Mouse (Mus musculus): ENCODE results near the gene Rusc1. TPM values are rescaled to one million over a fixed set of nuclear protein-coding genes. Genes with fewer than 3 reads are reported as not detected.

Rusc1 gene
- polyA plus RNA-seq (2014; fragmentation: Nextera tagmentation; extraction: Ambion mirVana): 11.2 and 13.9 TPM in 2 replicates

DNA sequence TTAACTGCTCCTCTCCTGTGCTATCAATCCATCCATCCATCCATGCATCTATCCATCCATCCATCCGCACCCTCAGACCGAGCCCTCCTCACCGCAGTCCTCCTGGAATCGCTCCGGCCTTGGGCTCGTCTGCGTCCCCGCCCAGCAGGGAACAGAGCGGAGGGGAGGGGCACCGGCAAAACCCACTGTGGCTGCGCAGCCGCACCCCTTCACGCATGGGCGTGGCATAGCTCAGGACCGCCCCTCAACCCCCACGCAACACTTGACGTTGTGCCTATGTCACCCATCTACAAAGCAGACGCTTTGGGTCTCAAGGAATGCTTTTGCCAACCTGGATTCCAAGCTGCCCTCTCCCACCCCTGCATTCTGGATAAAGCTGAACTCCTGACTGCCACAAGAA lies at the start of gene Rusc1:
Gene Rusc1, minus strand, starts transcription at position 137 of the 400 bp plus-strand sequence.
- ATAC-seq (ENCODE audit: insufficient read depth): peak; percentile 49

DNA sequence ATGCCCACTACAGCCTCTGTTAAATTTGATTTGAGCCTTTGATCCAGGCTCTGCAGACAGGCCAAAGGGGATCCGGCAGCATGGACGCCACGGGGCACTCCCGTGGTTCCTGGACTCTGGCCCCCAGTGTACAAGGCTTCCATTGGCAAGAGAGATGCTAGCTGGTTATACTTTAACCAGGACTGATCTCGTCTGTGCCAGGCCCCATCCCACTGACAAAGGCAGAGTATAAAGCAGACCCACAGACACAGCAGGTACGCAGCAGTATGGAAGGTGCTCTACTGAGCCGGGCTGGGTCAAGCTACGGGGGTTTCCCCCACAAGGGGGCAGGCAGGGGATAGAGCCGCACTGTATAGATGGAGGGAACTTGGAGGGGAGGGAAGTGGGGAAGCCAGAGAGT lies 43.3 kb upstream of the Rusc1 start:
- WGBS: 38% methylated on average over 9 of the region's 9 CpGs
- Histone ChIP-seq H3K4me3 (ENCODE audit: low read depth, low read length) (peak overlapping the region; percentile 14; the same call in 1 of the 2 replicates), H3K36me3 (ENCODE audit: insufficient read depth) (no peaks in the 10 kb centered on the region), H3K9ac (no peak overlapping the region), H3K27me3 (ENCODE audit: insufficient read depth, low read length) (no peaks in the 10 kb centered on the region), H3K27ac (ENCODE audit: low read depth) (no peak overlapping the region), H3K4me2 (no peak overlapping the region), H3K9me3 (ENCODE audit: low read depth, low read length) (no peaks in the 10 kb centered on the region), H3K4me1 (ENCODE audit: insufficient read depth) (no peaks in the 10 kb centered on the region; the same call in 1 of the 2 replicates)
- peak; percentile 23 for DNase-seq
- peak; percentile 58; the same call in 1 of the 2 replicates for ATAC-seq (ENCODE audit: insufficient read depth)
- peak; percentile 44 for TF ChIP-seq CTCF (IDR thresholded peaks at IDR 0.05; ENCODE audit: low read depth)

More for the DNA sequence above, at the start of gene Rusc1:
- Histone ChIP-seq H3K9me3 (ENCODE audit: low read depth, low read length) (no peaks in the 10 kb centered on the region), H3K27me3 (ENCODE audit: insufficient read depth, low read length) (peaks cover 23% of the 10 kb centered on the region), H3K27ac (ENCODE audit: low read depth) (no peak within 1 kb of the TSS), H3K9ac (peak within 1 kb of the TSS; percentile 30; the same call in 1 of the 2 replicates), H3K4me2 (peak within 1 kb of the TSS; percentile 100), H3K36me3 (ENCODE audit: insufficient read depth) (peaks cover 43% of the 10 kb centered on the region), H3K4me1 (ENCODE audit: insufficient read depth) (peaks cover 8% of the 10 kb centered on the region; the same call in 1 of the 2 replicates), H3K4me3 (ENCODE audit: low read depth, low read length) (peak within 1 kb of the TSS; percentile 67)
- peak; percentile 91 for DNase-seq
- no peak for TF ChIP-seq CTCF (IDR thresholded peaks at IDR 0.05; ENCODE audit: low read depth)
- 3% methylated on average over 18 of the region's 18 CpGs for WGBS

DNA sequence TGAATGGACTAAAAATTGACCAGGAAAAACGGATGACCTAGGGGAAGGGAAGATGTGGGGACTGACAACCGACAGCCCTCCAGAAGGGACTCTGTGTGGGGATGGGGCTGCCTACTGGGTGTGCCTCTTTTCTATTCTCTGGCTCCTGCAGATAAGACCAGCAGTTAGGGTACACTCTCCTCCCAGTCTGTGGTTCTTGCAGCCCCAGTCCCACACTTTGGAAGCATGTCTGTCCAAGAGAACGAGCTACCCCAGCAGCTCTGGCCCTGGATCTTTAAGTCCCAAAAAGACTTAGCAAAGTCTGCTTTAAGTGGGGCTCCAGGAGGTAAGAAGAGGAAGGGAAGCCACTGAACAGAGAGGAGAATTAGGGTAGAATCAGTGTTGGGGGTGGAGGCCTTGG lies 42.8 kb upstream of the Rusc1 start, which contains the start of gene Pklr:
Gene Pklr, plus strand, starts transcription at position 185 of the 400 bp plus-strand sequence.
- Histone ChIP-seq H3K4me3 (ENCODE audit: low read depth, low read length) (peak within 1 kb of the TSS; percentile 14; the same call in 1 of the 2 replicates), H3K27me3 (ENCODE audit: insufficient read depth, low read length) (no peaks in the 10 kb centered on the region), H3K4me1 (ENCODE audit: insufficient read depth) (no peaks in the 10 kb centered on the region; the same call in 1 of the 2 replicates), H3K9ac (no peak within 1 kb of the TSS), H3K9me3 (ENCODE audit: low read depth, low read length) (no peaks in the 10 kb centered on the region), H3K4me2 (no peak within 1 kb of the TSS), H3K36me3 (ENCODE audit: insufficient read depth) (no peaks in the 10 kb centered on the region), H3K27ac (ENCODE audit: low read depth) (no peak within 1 kb of the TSS)
- 53% methylated on average over 3 of the region's 3 CpGs for WGBS
- TF ChIP-seq CTCF (IDR thresholded peaks at IDR 0.05; ENCODE audit: low read depth): no peak
- DNase-seq (no peak), ATAC-seq (ENCODE audit: insufficient read depth) (no peak)

DNA sequence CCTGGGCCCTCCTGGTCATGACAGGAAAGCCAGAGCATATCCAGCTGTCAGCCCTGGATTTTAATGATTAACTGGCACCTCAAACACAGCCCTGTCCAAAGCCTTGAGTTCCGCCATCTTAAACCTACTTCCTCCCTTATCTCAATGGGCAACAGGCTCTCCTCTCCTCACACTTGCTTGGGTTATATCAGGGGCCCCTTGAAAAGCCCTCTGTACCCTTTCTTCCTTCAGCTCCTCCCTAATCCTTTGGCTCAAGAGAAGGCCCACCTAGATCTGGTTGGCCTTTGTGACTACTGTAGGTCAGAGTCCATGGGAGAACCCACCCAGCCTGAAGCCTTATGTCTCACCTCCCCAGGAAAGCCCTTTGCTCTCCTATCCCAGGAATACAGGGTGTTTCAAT lies 40.6 kb upstream of the Rusc1 start:
- Histone ChIP-seq H3K4me2 (no peak overlapping the region), H3K9me3 (ENCODE audit: low read depth, low read length) (no peaks in the 10 kb centered on the region), H3K9ac (no peak overlapping the region), H3K4me1 (ENCODE audit: insufficient read depth) (no peaks in the 10 kb centered on the region; the same call in 1 of the 2 replicates), H3K4me3 (ENCODE audit: low read depth, low read length) (no peak overlapping the region), H3K36me3 (ENCODE audit: insufficient read depth) (no peaks in the 10 kb centered on the region), H3K27ac (ENCODE audit: low read depth) (no peak overlapping the region), H3K27me3 (ENCODE audit: insufficient read depth, low read length) (no peaks in the 10 kb centered on the region)
- no peak for TF ChIP-seq CTCF (IDR thresholded peaks at IDR 0.05; ENCODE audit: low read depth)
- DNase-seq: no peak
- WGBS: 65% methylated on average over 1 of the region's 1 CpGs
- ATAC-seq (ENCODE audit: insufficient read depth): no peak

DNA sequence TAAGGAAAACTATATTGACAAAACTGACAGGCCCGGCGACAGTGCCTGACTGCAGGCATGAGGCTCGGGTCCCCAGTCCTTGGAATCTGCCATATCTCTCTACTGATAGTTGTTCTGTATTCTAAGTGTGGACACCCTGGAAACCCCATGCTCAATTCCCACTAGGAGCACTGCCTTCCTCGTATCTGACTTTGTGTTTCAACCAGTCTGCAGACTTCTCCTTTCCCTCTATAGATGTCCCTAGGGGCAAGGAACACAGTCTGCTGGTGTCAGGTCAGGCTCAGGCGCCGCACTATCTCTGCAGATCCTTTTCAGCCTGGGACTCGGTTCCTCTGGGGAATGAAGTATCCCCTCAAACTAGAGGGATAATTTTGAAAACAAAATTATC lies 39.9 kb upstream of the Rusc1 start:
- no peaks in the 10 kb centered on the region for H3K36me3 ChIP-seq (ENCODE audit: insufficient read depth)
- H3K9me3 ChIP-seq (ENCODE audit: low read depth, low read length): no peaks in the 10 kb centered on the region
- DNase-seq (no peak), ATAC-seq (ENCODE audit: insufficient read depth) (no peak)
- 66% methylated on average over 7 of the region's 7 CpGs for WGBS
- H3K9ac ChIP-seq: no peak overlapping the region
- no peak overlapping the region for H3K4me3 ChIP-seq (ENCODE audit: low read depth, low read length)
- peak overlapping the region; percentile 66; the same call in 1 of the 2 replicates for H3K4me2 ChIP-seq
- no peaks in the 10 kb centered on the region for H3K27me3 ChIP-seq (ENCODE audit: insufficient read depth, low read length)
- H3K4me1 ChIP-seq (ENCODE audit: insufficient read depth): no peaks in the 10 kb centered on the region; the same call in 1 of the 2 replicates
- H3K27ac ChIP-seq (ENCODE audit: low read depth): no peak overlapping the region
- TF ChIP-seq CTCF (IDR thresholded peaks at IDR 0.05; ENCODE audit: low read depth): no peak

DNA sequence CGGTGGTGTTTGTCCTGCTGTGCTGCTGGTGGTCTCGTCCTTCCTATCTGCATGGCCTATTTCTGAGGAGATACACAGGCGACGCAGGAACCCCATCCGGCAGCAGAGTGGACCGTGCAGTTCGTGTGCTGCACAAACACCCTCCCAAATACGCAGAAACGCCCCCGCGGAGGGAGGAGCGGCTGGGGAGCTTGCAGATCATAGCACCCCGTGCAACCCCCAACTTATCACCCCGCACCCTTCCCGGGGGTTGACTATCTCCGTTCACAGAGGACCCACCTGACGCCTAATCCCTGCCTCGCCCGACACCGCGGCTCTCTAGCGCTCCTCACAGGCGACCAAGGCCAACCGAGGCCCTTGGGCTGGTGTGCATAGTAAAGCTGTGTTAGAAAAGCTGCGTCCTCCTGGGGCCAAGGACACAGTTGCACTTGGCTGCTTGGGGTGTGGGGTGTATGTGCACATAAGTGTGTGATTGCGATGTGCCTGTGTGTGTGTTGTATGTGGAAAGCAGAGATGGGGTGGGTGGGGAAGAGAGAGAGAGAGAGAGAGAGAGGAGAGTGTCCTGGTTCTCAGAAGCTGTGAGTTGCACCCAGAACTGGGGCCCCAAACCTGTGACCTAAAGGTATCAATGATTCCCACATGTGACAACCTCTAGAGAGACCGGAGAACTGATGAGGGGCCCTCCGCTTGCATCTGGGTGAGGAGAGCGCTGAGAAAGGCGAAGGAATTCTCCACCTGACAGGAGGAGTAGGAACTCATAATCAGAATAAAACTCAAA lies 39.4 kb upstream of the Rusc1 start:
- 13% methylated on average over 30 of the region's 30 CpGs for WGBS
- Histone ChIP-seq H3K9me3 (ENCODE audit: low read depth, low read length) (no peaks in the 10 kb centered on the region), H3K36me3 (ENCODE audit: insufficient read depth) (no peaks in the 10 kb centered on the region), H3K4me2 (peak overlapping the region; percentile 66), H3K9ac (peak overlapping the region; percentile 36; the same call in 1 of the 2 replicates), H3K4me1 (ENCODE audit: insufficient read depth) (no peaks in the 10 kb centered on the region; the same call in 1 of the 2 replicates), H3K27ac (ENCODE audit: low read depth) (no peak overlapping the region), H3K27me3 (ENCODE audit: insufficient read depth, low read length) (no peaks in the 10 kb centered on the region), H3K4me3 (ENCODE audit: low read depth, low read length) (peak overlapping the region; percentile 21)
- peak; percentile 53 for TF ChIP-seq CTCF (IDR thresholded peaks at IDR 0.05; ENCODE audit: low read depth)
- DNase-seq (peak; percentile 32), ATAC-seq (ENCODE audit: insufficient read depth) (peak; percentile 71; the same call in 1 of the 2 replicates)

DNA sequence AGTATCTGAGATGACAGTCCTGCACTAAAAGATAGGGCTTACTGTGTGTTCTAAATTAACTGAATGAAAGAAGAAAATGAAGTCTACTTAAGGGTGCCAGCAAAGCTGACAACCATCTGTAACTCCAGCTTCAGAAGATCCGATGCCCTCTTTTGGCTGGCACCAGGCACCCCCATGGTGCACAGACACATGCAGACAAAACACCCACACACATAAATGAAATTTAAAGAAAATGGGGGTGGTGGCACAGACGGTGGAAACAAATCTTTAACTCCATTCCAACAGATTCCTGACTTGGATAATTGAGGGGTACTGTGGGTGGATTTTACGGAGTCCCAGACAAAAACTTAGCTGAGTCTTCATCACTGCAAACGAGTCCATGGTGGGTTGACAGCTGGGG lies 38.7 kb upstream of the Rusc1 start:
- no peak for TF ChIP-seq CTCF (IDR thresholded peaks at IDR 0.05; ENCODE audit: low read depth)
- Histone ChIP-seq H3K36me3 (ENCODE audit: insufficient read depth) (no peaks in the 10 kb centered on the region), H3K9ac (no peak overlapping the region), H3K4me3 (ENCODE audit: low read depth, low read length) (peak overlapping the region; percentile 21), H3K27ac (ENCODE audit: low read depth) (no peak overlapping the region), H3K27me3 (ENCODE audit: insufficient read depth, low read length) (no peaks in the 10 kb centered on the region), H3K4me2 (peak overlapping the region; percentile 66), H3K4me1 (ENCODE audit: insufficient read depth) (no peaks in the 10 kb centered on the region; the same call in 1 of the 2 replicates), H3K9me3 (ENCODE audit: low read depth, low read length) (no peaks in the 10 kb centered on the region)
- DNase-seq (no peak), ATAC-seq (ENCODE audit: insufficient read depth) (no peak)
- WGBS: 37% methylated on average over 4 of the region's 4 CpGs

Measured in lung, embryonic 14.5 days (tissue).